Mouse (Mus musculus): ENCODE data around the gene Stxbp6. TPM values are rescaled to one million over a fixed set of nuclear protein-coding genes. Genes with fewer than 3 reads are reported as not detected.

Gene Stxbp6
- polyA plus RNA-seq, 1 experiment from 2014 or later = 9.3 TPM

DNA sequence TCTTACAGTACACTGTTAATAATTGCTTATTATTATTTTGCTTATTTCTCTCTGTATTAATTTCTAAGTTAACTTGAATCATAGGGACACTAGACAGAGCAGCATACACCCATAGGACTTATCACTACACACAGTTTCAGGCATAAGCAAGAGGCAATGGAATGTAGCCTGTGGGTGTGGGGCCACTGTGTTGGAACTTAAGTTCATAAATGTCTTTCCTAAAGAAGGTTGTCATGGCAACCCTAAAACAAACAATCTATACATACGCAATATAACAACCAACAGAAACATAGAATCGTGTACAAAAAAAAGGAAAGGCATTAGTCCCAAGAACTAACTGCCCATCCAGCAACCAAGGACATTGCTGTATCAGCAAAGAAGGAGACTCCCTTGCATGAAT lies 67.9 kb downstream of the Stxbp6 start:
- no peak overlapping the region for H3K9ac ChIP-seq (ENCODE audit: low read length)
- H3K36me3 ChIP-seq (ENCODE audit: control insufficient read depth, insufficient read depth, low read length) = no peaks in the 10 kb centered on the region
- H3K27ac ChIP-seq (replicated peaks) = no peak overlapping the region
- WGBS = 21% methylated on average over 2 of the region's 2 CpGs
- DNase-seq (ENCODE audit: low spot score) (no peak), ATAC-seq (ENCODE audit: low FRiP score, low TSS enrichment) (0 out of 2 replicates have a peak, but pooled peaks have one; percentile 47)
- TF ChIP-seq EP300 (optimal IDR thresholded peaks at IDR 0.05) (no peak), CTCF (IDR thresholded peaks at IDR 0.05; ENCODE audit: low read depth) (no peak)
- H3K4me2 ChIP-seq (replicated peaks; ENCODE audit: low read depth) = no peak overlapping the region
- H3K9me3 ChIP-seq (ENCODE audit: control insufficient read depth, low read length) = no peaks in the 10 kb centered on the region
- H3K27me3 ChIP-seq (ENCODE audit: control insufficient read depth, insufficient read depth, low read length) = no peaks in the 10 kb centered on the region
- no peaks in the 10 kb centered on the region for H3K4me1 ChIP-seq (replicated peaks; ENCODE audit: control insufficient read depth, insufficient read depth)
- H3K4me3 ChIP-seq (ENCODE audit: low read depth, low read length) = no peak overlapping the region

DNA sequence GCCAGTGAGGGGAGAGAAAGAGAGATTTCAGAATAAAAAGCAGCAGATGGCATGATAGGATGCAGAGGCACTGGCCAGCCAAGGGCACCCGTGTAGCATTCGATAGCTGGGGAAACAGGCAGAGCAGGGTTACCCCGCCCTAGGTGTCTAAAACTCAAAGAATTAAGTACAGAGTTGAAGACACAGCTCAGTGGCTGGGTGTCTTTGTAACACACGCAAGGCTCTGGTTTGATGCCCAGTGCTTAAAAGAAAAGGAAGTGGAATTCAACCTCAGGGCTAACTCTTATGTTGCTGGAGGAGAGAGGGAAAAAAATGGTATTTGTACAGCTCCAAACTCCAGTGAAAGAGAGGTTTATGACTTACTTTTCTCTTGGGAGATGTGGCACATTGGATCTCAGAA lies 68.5 kb downstream of the Stxbp6 start:
- H3K4me2 ChIP-seq (replicated peaks; ENCODE audit: low read depth) = no peak overlapping the region
- no peaks in the 10 kb centered on the region for H3K36me3 ChIP-seq (ENCODE audit: control insufficient read depth, insufficient read depth, low read length)
- DNase-seq (ENCODE audit: low spot score) (no peak), ATAC-seq (ENCODE audit: low FRiP score, low TSS enrichment) (no peak)
- H3K4me1 ChIP-seq (replicated peaks; ENCODE audit: control insufficient read depth, insufficient read depth) = no peaks in the 10 kb centered on the region
- no peak overlapping the region for H3K9ac ChIP-seq (ENCODE audit: low read length)
- H3K9me3 ChIP-seq (ENCODE audit: control insufficient read depth, low read length) = no peaks in the 10 kb centered on the region
- no peak for TF ChIP-seq EP300 (optimal IDR thresholded peaks at IDR 0.05)
- no peak for TF ChIP-seq CTCF (IDR thresholded peaks at IDR 0.05; ENCODE audit: low read depth)
- no peak overlapping the region for H3K27ac ChIP-seq (replicated peaks)
- 49% methylated on average over 4 of the region's 4 CpGs for WGBS
- H3K27me3 ChIP-seq (ENCODE audit: control insufficient read depth, insufficient read depth, low read length) = no peaks in the 10 kb centered on the region
- H3K4me3 ChIP-seq (ENCODE audit: low read depth, low read length) = no peak overlapping the region

DNA sequence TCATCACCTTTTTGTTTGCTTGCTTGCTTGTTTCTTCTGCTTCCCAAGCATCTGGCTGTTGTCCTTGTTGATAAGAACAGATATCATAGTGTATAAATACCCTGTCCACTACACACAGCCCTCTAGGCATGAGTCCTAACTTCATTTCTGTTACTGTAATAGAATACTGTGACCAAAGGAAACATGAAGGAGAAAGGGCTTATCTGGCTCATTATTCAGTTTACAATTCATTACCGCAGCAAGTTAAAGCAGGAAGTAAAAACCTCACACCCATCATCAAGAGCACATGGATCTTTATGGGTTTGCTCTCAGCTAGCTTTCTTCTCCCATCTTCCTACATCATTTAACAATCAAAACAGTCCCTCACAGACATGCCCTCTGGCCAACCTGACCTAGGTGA lies 72.5 kb downstream of the Stxbp6 start:
- Histone ChIP-seq H3K9ac (ENCODE audit: low read length) (no peak overlapping the region), H3K4me1 (replicated peaks; ENCODE audit: control insufficient read depth, insufficient read depth) (no peaks in the 10 kb centered on the region), H3K27me3 (ENCODE audit: control insufficient read depth, insufficient read depth, low read length) (no peaks in the 10 kb centered on the region), H3K27ac (replicated peaks) (no peak overlapping the region), H3K9me3 (ENCODE audit: control insufficient read depth, low read length) (no peaks in the 10 kb centered on the region), H3K36me3 (ENCODE audit: control insufficient read depth, insufficient read depth, low read length) (no peaks in the 10 kb centered on the region), H3K4me2 (replicated peaks; ENCODE audit: low read depth) (no peak overlapping the region), H3K4me3 (ENCODE audit: low read depth, low read length) (no peak overlapping the region)
- ATAC-seq (ENCODE audit: low FRiP score, low TSS enrichment) (no peak), DNase-seq (ENCODE audit: low spot score) (no peak)
- no peak for TF ChIP-seq EP300 (optimal IDR thresholded peaks at IDR 0.05)
- TF ChIP-seq CTCF (IDR thresholded peaks at IDR 0.05; ENCODE audit: low read depth) = no peak
- 77% methylated on average over 1 of the region's 1 CpGs for WGBS

DNA sequence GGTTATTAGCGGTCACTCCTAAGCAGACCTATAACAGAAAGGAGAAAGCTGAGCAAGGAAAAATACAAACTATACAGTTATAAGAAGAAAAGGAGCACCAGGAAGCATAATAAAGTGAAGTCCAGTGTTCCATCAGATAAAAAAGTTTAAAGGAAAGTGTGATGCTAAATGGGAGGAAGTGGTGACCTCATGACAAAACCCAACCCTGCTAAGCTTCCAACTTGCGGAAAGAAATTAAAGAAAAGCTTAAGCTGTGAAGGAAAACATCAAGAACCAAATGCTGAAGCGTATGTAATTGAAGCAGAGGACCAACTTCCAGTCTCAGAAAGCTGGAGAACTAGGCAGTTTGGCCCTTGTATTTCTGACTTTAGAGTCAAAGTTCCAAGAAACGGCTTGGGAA lies 77.1 kb downstream of the Stxbp6 start:
- H3K4me1 ChIP-seq (replicated peaks; ENCODE audit: control insufficient read depth, insufficient read depth) = no peaks in the 10 kb centered on the region
- H3K4me2 ChIP-seq (replicated peaks; ENCODE audit: low read depth) = no peak overlapping the region
- no peak overlapping the region for H3K27ac ChIP-seq (replicated peaks)
- H3K27me3 ChIP-seq (ENCODE audit: control insufficient read depth, insufficient read depth, low read length) = no peaks in the 10 kb centered on the region
- no peak overlapping the region for H3K9ac ChIP-seq (ENCODE audit: low read length)
- H3K4me3 ChIP-seq (ENCODE audit: low read depth, low read length) = no peak overlapping the region
- 90% methylated on average over 4 of the region's 4 CpGs for WGBS
- DNase-seq (ENCODE audit: low spot score) (no peak), ATAC-seq (ENCODE audit: low FRiP score, low TSS enrichment) (no peak)
- no peak for TF ChIP-seq EP300 (optimal IDR thresholded peaks at IDR 0.05)
- no peaks in the 10 kb centered on the region for H3K36me3 ChIP-seq (ENCODE audit: control insufficient read depth, insufficient read depth, low read length)
- H3K9me3 ChIP-seq (ENCODE audit: control insufficient read depth, low read length) = no peaks in the 10 kb centered on the region

DNA sequence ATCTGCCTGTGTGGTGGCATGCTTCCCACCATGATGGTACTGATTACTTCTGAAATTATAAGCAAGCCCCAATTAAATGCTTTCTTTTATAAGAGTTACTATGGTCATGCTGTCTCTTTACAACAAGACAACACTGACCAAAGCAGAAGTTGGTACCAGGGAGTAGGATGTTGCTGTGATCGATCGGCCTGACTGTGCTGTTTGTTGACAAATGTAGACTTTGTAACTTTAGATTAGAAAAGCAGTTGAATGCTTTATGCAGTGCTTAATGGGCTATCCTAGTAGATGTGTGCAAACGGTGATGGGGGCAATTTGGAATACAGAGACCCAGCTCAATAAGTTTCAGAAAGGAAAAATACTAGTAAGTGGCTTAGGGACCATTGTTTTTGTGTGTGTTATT lies 77.6 kb downstream of the Stxbp6 start:
- 78% methylated on average over 3 of the region's 3 CpGs for WGBS

DNA sequence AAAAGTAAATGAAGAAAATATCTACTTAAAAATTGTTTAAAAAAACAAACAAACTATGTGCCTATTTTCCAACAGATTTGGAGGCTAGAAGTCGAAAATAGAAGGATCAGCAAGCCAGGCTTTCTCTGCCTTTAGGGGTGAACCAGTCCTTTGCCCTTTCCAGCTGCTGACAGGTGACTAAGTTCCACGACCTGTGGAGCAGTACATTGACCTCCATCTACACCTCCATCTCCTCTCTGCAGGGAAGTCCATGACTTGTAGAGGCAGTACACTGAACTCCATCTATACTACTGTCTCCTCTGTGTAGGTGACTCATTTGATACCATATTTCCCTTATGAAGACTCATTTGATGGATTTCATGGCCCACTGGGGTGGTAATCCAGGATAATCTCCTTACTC lies 78.2 kb downstream of the Stxbp6 start:
- WGBS = 87% methylated on average over 2 of the region's 2 CpGs

More for the DNA sequence above, 77.6 kb downstream of the Stxbp6 start:
- no peak overlapping the region for H3K4me3 ChIP-seq (ENCODE audit: low read depth, low read length)
- no peaks in the 10 kb centered on the region for H3K27me3 ChIP-seq (ENCODE audit: control insufficient read depth, insufficient read depth, low read length)
- no peak overlapping the region for H3K9ac ChIP-seq (ENCODE audit: low read length)
- H3K4me2 ChIP-seq (replicated peaks; ENCODE audit: low read depth) = no peak overlapping the region
- H3K36me3 ChIP-seq (ENCODE audit: control insufficient read depth, insufficient read depth, low read length) = no peaks in the 10 kb centered on the region
- no peak for DNase-seq (ENCODE audit: low spot score)
- no peaks in the 10 kb centered on the region for H3K4me1 ChIP-seq (replicated peaks; ENCODE audit: control insufficient read depth, insufficient read depth)
- no peaks in the 10 kb centered on the region for H3K9me3 ChIP-seq (ENCODE audit: control insufficient read depth, low read length)
- no peak overlapping the region for H3K27ac ChIP-seq (replicated peaks)
- no peak for ATAC-seq (ENCODE audit: low FRiP score, low TSS enrichment)
- no peak for TF ChIP-seq CTCF (IDR thresholded peaks at IDR 0.05; ENCODE audit: low read depth)
- no peak for TF ChIP-seq EP300 (optimal IDR thresholded peaks at IDR 0.05)

More for the DNA sequence above, 78.2 kb downstream of the Stxbp6 start:
- no peak for ATAC-seq (ENCODE audit: low FRiP score, low TSS enrichment)
- Histone ChIP-seq H3K4me3 (ENCODE audit: low read depth, low read length) (no peak overlapping the region), H3K4me1 (replicated peaks; ENCODE audit: control insufficient read depth, insufficient read depth) (no peaks in the 10 kb centered on the region), H3K4me2 (replicated peaks; ENCODE audit: low read depth) (no peak overlapping the region), H3K9me3 (ENCODE audit: control insufficient read depth, low read length) (no peaks in the 10 kb centered on the region), H3K27ac (replicated peaks) (no peak overlapping the region), H3K36me3 (ENCODE audit: control insufficient read depth, insufficient read depth, low read length) (no peaks in the 10 kb centered on the region), H3K27me3 (ENCODE audit: control insufficient read depth, insufficient read depth, low read length) (no peaks in the 10 kb centered on the region), H3K9ac (ENCODE audit: low read length) (no peak overlapping the region)
- TF ChIP-seq CTCF (IDR thresholded peaks at IDR 0.05; ENCODE audit: low read depth) (no peak), EP300 (optimal IDR thresholded peaks at IDR 0.05) (no peak)
- DNase-seq (ENCODE audit: low spot score) = no peak
